Mouse (Mus musculus): ENCODE measurements around the gene Gins2. TPM values are rescaled to one million over a fixed set of nuclear protein-coding genes. Genes with fewer than 3 reads are reported as not detected.

The Gins2 gene
- polyA plus RNA-seq, 1 experiment = 26.9 TPM

DNA sequence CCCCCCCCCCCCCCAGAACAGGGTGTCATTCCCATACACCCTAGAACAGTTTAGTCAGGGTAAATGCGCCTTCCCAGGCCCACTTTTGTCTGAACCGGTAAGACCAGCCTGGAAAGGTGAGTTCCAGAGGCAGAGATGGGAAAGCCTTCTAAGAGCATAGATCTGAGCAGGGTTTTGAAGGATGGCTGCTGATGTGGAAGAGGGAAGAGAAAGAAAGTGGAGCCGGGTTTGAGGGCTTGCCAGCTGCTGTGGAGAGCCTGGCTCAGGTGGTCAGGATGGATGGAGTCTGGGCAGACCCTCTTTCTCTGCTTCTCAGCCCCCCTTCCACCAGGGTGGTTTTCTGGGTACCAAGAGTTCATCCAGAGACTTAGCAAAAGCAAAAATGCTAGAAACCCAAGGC, 55.7 kb downstream of the Gins2 start:
- no peak for TF ChIP-seq CTCF (IDR thresholded peaks at IDR 0.05; ENCODE audit: control insufficient read depth, insufficient read depth, insufficient replicate concordance, low read depth, low read length)
- no peak for TF ChIP-seq POLR2A (IDR thresholded peaks at IDR 0.05; ENCODE audit: control insufficient read depth, low read depth, low read length)
- Histone ChIP-seq H3K4me1 (ENCODE audit: control insufficient read depth, insufficient read depth, low read length) (peaks cover 45% of the 10 kb centered on the region), H3K27ac (ENCODE audit: control insufficient read depth, insufficient read depth, low read depth, low read length) (no peak overlapping the region), H3K27me3 (ENCODE audit: control insufficient read depth, insufficient read depth, low read length) (no peaks in the 10 kb centered on the region), H3K4me3 (ENCODE audit: control insufficient read depth, low read depth, low read length) (no peak overlapping the region), H3K36me3 (ENCODE audit: control insufficient read depth, insufficient read depth, low read length) (no peaks in the 10 kb centered on the region)

DNA sequence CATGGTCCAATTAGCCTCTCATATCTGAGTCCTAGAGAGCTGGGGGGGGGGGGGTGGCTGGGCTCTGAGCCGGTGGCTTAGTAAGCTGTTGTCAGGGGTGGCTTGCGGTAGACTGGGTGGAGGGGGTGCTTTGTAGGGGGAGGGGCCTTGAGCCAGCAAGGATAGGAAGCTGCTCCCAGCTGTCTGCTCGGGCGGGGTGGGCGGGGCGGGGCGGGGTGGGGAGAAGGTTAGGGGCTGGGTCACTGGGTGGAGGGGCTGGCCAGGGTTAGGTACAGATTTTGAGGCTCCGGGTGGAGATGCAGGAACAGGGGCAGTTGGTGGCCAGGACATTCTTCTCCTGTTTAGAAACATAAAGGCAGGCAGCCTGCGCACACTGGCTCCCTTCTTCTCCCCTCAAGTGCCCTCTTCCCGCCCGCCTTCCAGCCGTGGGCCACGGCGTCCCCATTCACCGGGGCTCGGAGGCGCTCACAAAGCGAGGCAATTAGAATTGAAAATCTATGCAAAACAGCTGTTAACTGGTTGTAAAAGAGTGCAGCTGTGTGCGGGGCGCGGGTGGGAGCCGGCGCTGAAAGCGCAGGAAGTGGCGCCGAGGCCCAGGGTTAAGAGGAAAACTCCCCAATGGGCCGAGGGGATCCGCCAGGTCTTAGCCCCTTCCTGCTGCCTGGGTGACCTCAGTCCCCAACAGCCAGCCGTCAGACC, 56.4 kb downstream of the Gins2 start:
- H3K27me3 ChIP-seq (ENCODE audit: control insufficient read depth, insufficient read depth, low read length) = no peaks in the 10 kb centered on the region

DNA sequence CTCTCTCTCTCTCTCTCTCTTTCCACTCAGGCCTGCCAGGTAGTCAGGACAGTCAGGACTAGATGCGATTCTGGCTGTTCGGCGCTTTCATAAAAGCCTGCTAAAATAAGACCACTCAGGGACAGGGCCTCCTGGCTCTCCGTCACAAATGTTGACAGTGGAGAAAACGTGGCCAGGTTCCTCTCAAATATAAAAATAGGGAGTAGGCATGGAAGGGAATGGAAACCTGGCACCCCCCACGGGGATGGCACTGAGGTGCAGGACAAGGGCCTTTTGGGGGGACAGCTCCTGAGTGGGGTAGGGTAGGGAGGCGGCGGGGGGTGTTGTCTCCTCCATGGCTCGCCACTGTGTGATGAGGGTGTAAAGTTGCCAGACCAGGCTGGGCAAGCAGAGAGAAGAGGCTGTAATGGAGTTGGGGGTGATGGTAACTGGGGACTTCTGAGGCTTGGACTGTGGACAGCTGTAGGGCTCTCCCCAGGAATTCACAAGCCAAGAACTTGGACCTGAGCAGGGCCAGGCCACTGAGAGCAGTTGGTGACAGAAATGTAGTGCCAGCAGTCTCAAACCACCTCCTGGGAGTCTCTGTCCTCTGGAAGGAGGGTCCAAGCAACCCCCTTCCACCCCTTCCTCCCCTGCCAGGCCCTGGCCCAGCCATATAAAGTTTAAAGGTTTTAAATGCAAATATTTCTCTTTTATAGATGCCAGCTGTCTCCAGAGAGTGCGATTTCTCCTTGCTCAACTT, 57.2 kb downstream of the Gins2 start:
- H3K27ac ChIP-seq (ENCODE audit: control insufficient read depth, insufficient read depth, low read depth, low read length) = no peak overlapping the region
- H3K4me1 ChIP-seq (ENCODE audit: control insufficient read depth, insufficient read depth, low read length) = peaks cover 37% of the 10 kb centered on the region
- H3K36me3 ChIP-seq (ENCODE audit: control insufficient read depth, insufficient read depth, low read length) = no peaks in the 10 kb centered on the region
- no peaks in the 10 kb centered on the region for H3K27me3 ChIP-seq (ENCODE audit: control insufficient read depth, insufficient read depth, low read length)
- TF ChIP-seq POLR2A (IDR thresholded peaks at IDR 0.05; ENCODE audit: control insufficient read depth, low read depth, low read length) = no peak
- TF ChIP-seq CTCF (IDR thresholded peaks at IDR 0.05; ENCODE audit: control insufficient read depth, insufficient read depth, insufficient replicate concordance, low read depth, low read length) = no peak
- H3K4me3 ChIP-seq (ENCODE audit: control insufficient read depth, low read depth, low read length) = no peak overlapping the region

More for the DNA sequence above, 56.4 kb downstream of the Gins2 start:
- Histone ChIP-seq H3K4me3 (ENCODE audit: control insufficient read depth, low read depth, low read length) (no peak overlapping the region), H3K27ac (ENCODE audit: control insufficient read depth, insufficient read depth, low read depth, low read length) (no peak overlapping the region), H3K36me3 (ENCODE audit: control insufficient read depth, insufficient read depth, low read length) (no peaks in the 10 kb centered on the region), H3K4me1 (ENCODE audit: control insufficient read depth, insufficient read depth, low read length) (peaks cover 40% of the 10 kb centered on the region)
- TF ChIP-seq CTCF (IDR thresholded peaks at IDR 0.05; ENCODE audit: control insufficient read depth, insufficient read depth, insufficient replicate concordance, low read depth, low read length) (no peak), POLR2A (IDR thresholded peaks at IDR 0.05; ENCODE audit: control insufficient read depth, low read depth, low read length) (no peak)

DNA sequence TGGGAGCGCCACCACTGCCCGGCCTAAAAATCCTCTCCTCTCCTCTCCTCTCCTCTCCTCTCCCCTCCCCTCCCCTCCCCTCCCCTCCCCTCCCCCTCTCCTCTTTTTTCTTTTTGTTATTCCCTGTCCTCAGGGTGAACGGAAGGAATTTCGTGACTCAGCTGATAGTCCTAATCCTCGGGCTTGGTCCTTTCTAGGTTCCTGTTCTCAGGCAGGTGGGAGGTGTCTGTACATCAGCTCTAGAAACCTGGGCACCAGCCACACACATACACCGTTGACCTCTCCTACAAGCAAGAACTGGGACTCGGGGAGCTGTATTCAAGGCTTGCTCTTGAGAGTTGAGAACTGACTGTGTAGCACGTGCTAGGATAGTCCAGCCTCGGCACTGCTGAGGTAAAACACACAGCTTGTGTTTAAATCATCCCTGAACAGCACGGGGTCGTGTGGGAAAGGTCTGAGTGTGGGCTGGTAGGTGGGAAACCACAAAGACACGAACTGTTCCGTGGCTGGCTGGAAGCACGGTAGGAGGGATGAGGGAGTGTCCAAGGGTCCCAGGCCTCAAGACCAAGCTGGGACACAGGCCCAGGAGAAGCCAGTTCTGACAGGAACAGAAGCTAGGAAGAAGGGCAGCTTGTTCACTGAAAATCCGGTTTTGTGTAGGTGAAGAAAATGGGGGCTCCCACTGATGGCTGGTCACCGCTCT, 58.0 kb downstream of the Gins2 start:
- Histone ChIP-seq H3K4me1 (ENCODE audit: control insufficient read depth, insufficient read depth, low read length) (peaks cover 33% of the 10 kb centered on the region), H3K36me3 (ENCODE audit: control insufficient read depth, insufficient read depth, low read length) (no peaks in the 10 kb centered on the region), H3K4me3 (ENCODE audit: control insufficient read depth, low read depth, low read length) (no peak overlapping the region), H3K27me3 (ENCODE audit: control insufficient read depth, insufficient read depth, low read length) (no peaks in the 10 kb centered on the region), H3K27ac (ENCODE audit: control insufficient read depth, insufficient read depth, low read depth, low read length) (no peak overlapping the region)
- no peak for TF ChIP-seq POLR2A (IDR thresholded peaks at IDR 0.05; ENCODE audit: control insufficient read depth, low read depth, low read length)
- no peak for TF ChIP-seq CTCF (IDR thresholded peaks at IDR 0.05; ENCODE audit: control insufficient read depth, insufficient read depth, insufficient replicate concordance, low read depth, low read length)

DNA sequence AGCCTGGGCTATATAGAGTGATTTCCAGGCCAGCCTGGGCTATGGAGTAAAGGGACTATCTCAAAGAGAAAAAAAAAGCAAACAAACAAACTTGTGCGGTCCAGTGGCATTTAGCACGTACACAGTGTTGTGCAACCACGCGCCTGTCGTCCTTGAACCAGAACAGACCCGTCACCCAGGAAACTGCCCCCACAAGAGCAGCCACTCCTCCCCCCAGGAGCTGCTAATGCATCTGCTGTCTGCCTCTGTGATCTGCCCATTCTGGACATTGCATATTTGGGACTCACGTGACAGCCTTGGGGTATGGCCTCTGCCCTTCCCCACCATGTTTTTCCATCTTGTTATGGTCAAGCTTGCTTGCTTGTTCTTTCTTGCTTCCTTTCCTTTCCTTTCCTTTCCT, 59.9 kb downstream of the Gins2 start:
- Histone ChIP-seq H3K27ac (ENCODE audit: control insufficient read depth, insufficient read depth, low read depth, low read length) (no peak overlapping the region), H3K4me3 (ENCODE audit: control insufficient read depth, low read depth, low read length) (no peak overlapping the region), H3K27me3 (ENCODE audit: control insufficient read depth, insufficient read depth, low read length) (no peaks in the 10 kb centered on the region), H3K36me3 (ENCODE audit: control insufficient read depth, insufficient read depth, low read length) (no peaks in the 10 kb centered on the region), H3K4me1 (ENCODE audit: control insufficient read depth, insufficient read depth, low read length) (peaks cover 17% of the 10 kb centered on the region)
- no peak for TF ChIP-seq POLR2A (IDR thresholded peaks at IDR 0.05; ENCODE audit: control insufficient read depth, low read depth, low read length)
- TF ChIP-seq CTCF (IDR thresholded peaks at IDR 0.05; ENCODE audit: control insufficient read depth, insufficient read depth, insufficient replicate concordance, low read depth, low read length) = no peak

Other genes starting within 250 kb of the Gins2 start
- gene 1190005I06Rik, start 58.3 kb upstream of the Gins2 start, polyA plus RNA-seq (2012; rRNA removed) = 10.4 and 10.9 TPM in 2 replicates
- gene Gm27021, start 78.8 kb upstream of the Gins2 start, polyA plus RNA-seq (2012; rRNA removed) = 0.57 and 0.59 TPM in 2 replicates
- 803 and 957 TPM in 2 replicates for gene Cox4i1, start 78.9 kb upstream of the Gins2 start, polyA plus RNA-seq (2012; rRNA removed)
- 29.4 and 38.1 TPM in 2 replicates for gene Emc8, start 79.3 kb upstream of the Gins2 start, polyA plus RNA-seq (2012; rRNA removed)
- 2.9 and 3.4 TPM in 2 replicates for gene Irf8, start 147.1 kb upstream of the Gins2 start, polyA plus RNA-seq (2012; rRNA removed)

All from testis, adult 2 months (tissue).